Mouse (Mus musculus): ENCODE measurements around the gene Acadm. TPM values are rescaled to one million over a fixed set of nuclear protein-coding genes. Genes with fewer than 3 reads are reported as not detected.
A peak's percentile ranks its signal among the peaks of the same experiment; 100 is the strongest.

Acadm gene
- 10 to 100 TPM; 42.0 to 60.0 (median 46.9) TPM for total RNA-seq (2022)

DNA sequence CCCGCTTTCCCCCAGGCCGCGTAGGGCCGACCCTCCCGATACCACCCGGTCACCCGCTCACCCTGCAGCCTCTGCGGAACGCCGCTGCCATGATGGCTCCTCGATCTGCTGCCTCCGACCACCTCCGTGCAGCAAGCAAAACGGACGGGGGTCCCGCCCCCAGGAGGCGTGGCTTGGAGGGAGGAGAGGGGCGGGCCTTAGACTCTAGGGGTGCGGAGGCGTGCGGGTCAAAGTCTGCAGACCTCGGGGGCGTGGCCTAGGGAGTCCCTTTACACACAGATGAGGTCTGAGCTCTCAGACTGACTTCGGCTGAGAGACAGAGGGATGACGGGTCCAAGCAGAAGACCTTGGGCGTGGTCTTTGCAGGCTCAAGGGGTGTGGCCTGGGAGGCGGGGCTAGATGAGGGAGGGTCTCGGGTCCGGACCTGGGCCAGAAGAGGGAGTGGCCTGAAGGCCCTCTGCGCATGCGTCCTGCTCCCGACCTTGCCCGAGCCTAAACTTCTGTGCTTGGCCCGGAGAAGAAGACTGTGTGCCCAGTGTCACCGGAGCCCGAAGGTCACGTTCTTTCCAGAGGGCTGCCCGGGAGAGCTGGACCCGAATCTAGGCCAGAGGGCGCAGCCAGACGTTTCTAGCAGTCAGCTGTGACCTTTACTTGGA, at the start of gene Acadm:
TSS of gene Acadm (minus strand) at position 298 of the 656 bp plus-strand sequence.
- DNase-seq (ENCODE audit: low spot score in 2 of 2) = peak; percentile 93 to 94

DNA sequence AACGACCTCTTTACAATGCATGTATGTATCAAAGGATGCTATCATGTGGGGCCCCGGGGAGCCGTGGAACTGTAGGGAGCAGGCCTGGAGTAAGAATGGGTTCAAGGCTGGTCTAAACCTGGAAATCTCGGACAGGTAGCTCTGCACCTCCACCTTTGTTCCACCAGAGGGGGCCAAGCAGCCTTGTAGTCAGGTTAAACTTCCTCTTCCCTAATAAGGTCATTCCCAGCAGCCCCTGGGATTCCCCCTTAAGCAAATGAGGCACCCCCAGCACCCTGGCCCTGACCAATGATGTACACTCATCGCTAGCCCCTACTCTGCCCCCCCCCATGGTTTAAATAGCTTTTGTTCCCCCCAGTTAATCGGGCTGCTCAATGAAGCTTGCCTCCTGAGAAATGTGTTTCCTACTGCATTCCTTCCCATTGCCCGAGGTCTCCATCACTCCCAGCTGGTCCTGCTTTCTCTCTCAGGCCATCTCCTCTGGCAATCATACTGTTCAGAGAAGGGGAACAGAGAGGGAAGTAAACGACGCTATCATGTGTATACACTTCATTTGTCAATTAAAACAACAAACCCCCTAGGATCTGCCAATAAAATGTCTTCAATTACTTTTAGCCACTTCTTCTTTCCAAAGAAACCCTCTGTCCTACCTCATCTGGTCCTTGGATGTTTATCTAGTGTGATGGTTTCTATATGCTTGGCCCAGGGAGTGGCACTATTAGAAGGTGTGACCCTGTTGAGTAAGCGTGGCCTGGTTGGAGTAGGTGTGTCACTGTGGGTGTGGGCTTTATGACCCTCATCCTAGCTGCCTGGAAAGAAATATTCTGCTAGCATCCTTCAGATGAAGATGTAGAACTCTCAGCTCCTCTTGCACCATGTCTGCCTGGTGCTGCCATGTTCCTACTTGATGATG, 40.3 kb upstream of the Acadm start:
- no peak for DNase-seq (ENCODE audit: low spot score in 2 of 2)

DNA sequence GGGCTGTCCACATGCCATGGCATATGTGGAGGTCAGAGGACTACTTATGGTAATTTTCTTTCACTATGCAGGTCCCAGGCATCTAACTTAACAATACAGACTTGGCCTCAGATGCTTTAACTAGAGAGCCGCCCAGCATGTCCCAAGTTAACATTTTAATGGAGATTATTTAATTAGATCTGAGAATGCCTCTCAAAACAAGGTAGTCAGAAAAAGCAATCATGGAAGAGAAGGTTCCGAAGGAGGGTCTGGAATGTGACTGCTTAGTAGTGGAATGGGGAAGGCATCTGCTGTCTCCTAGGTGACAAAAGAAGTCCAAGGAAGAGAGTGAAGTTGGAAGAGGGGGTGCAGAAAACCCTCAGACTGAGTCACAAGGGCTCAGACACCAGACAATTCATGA, 36.2 kb upstream of the Acadm start:
- no peak for DNase-seq (ENCODE audit: low spot score in 2 of 2)

DNA sequence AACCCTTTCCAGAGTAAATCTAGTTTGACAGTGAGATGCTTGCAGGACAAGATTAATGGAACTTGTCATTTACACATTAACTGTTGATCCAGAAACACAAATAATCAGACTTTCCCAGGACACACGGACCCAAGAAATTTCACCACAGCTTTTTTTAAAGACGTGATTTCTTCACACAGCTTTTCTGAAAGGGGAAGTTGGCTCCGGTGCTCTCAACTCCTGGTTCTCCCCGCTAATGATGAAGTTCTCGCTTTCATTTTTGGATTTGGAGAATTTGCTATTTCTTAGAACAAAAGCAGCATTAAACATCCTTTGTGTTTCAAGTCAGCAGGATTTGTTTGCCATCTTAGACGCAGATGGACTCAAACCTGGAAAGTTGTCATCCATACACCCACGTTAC, 31.4 kb upstream of the Acadm start:
- no peak for DNase-seq (ENCODE audit: low spot score in 2 of 2)

- peak; percentile 29 to 42 for DNase-seq (ENCODE audit: low spot score in 2 of 2)
Measured at GRCm38 (mm10) chr3:153975060-153975459, 30.6 kb upstream of the Acadm start.

- no peak for DNase-seq (ENCODE audit: low spot score in 2 of 2)
Measured at GRCm38 (mm10) chr3:153973949-153974760, 29.7 kb upstream of the Acadm start.

DNA sequence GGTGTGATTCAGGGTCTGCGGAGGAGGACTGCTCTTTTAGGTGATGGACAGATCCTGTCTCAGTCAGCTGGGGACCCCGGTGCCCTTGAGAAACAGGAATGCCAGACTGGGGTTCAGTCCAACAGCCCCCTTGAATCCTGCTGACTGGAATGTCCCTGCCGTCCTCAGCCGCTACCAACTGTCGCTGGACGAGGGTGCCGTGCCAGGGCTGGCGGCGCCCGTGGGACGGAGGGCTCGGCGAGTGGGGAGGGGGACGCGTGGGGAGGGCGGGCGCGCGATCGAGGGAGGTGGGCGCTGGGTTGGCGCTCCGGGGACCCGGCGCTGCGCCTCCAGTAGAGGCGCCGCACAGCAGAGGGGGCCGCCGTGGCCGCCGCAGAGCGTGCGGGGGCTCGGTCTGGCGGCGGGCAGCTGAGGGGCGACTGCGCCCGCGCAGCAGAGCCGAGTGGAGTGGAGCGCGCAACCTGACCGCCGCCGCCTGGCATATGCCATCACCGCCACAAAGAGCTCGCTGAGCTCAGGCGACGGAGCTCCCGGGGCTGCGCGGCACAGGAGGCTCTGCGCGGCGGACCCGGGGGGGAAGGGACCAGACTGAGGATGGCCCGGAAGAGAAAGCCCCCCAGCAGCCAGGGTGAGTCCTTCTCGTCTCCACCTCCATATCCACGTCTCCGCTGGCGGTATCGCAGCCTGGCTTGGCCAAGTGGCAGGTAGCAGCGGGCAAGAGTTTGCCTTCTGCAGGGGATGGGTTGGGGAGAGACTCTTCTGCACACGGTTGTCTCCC, 28.9 kb upstream of the Acadm start, which contains the start of gene Slc44a5:
TSS of gene Slc44a5 (plus strand) at position 266 of the 778 bp plus-strand sequence.
- peak in 1 of 2 experiments; percentile 55 for DNase-seq (ENCODE audit: low spot score in 2 of 2)

- no peak for DNase-seq (ENCODE audit: low spot score in 2 of 2)
Measured at GRCm38 (mm10) chr3:153969451-153969850, 25.0 kb upstream of the Acadm start.

DNA sequence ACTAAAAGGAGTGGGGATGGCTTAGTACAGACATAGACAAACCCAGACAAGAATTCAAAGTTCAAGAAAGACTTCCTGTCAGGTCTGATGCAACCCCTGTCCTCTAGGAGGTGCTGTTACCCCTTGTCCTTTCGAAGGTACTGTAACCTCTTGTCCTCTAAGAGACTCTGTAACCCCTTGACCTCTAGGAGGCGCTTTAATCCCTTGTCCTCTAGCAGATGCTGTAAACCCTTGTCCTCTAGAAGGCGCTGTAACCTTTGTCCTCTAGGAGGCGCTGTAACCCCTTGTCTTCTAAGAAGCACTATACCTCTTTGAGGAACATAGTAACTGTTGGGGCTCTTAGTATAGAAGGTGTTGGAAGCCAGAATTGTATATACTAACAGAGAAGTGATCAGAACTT, 24.1 kb upstream of the Acadm start:
- DNase-seq (ENCODE audit: low spot score in 2 of 2) = peak; percentile 30 to 66

- no peak for DNase-seq (ENCODE audit: low spot score in 2 of 2)
Measured at GRCm38 (mm10) chr3:153967447-153967846, 23.0 kb upstream of the Acadm start.

DNA sequence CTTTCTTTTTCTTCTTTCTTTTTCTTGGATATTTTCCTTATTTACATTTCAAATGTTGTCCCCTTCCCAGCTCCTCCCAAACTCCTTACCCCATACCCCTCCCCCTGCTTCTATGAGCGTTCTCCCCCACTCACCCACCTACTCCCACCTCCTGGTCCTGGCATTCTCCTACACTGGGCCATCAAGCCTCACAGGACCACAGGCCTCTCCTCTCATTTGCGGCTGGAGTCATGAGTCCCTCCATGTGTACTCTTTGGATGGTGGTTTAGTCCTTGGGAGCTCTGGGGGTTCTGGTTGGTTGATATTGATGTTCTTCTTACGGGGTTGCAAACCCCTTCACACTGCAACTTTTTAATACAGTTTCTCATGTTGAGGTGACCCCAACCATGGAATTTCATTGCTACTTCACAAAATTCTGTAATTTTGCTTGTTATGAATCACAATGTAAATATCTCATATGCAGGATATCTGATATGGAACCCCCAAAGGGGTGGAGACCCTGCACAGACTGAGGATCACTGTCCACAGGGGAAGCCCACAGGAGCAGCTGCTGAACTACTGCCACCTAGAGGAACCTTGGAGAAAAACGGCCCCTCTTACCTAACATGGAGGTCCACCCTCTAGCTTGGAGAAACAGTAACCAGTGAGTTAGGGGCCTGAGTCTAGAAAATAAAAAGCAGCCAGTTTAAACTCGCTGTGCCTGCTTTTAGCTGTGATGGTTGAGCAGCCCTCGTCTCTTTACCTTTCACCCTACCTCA, 17.4 kb upstream of the Acadm start:
- DNase-seq (ENCODE audit: low spot score in 2 of 2) = no peak

DNA sequence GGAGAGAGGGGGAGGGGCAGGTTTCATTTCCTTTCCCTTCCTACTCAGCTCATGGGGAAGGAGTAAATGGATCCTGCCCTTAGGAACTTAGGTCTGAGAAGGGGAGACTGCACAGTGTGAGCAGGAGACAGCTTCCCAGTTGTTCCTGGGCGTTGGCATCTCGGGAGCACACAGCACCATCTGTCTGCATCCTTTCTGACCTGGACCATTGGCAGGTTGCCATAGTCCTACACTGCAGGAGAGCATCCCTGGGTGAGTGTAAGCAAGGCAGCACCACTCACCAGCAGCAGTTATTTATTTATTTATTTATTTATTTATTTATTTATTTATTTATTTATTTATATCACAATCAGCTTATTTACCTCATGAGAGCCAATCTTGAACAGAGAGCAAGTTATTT, 16.5 kb upstream of the Acadm start:
- DNase-seq (ENCODE audit: low spot score in 2 of 2) = no peak

DNA sequence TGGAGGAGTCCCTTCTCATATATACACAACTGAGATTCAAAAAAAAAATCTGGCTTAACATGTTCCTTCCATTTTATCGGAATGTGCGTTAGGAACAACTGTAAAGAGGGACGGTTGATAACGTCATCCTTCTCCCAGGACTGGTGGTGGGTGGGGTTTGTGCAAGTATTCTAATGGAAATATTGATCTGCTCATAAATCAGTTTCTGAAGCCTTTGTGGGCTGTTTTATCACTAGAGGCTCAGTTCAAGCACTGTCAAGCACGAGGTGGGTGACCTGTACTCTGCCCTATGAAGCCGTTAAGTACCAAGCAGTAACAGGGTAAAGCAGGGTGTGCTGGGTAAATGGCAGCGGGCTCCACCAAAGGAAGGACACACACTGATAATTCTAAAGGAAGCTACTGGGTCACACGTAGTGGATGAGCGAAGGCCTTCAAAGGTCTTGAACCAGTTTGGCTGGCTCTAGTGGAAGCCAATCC, 15.3 kb upstream of the Acadm start:
- no peak for DNase-seq (ENCODE audit: low spot score in 2 of 2)

DNA sequence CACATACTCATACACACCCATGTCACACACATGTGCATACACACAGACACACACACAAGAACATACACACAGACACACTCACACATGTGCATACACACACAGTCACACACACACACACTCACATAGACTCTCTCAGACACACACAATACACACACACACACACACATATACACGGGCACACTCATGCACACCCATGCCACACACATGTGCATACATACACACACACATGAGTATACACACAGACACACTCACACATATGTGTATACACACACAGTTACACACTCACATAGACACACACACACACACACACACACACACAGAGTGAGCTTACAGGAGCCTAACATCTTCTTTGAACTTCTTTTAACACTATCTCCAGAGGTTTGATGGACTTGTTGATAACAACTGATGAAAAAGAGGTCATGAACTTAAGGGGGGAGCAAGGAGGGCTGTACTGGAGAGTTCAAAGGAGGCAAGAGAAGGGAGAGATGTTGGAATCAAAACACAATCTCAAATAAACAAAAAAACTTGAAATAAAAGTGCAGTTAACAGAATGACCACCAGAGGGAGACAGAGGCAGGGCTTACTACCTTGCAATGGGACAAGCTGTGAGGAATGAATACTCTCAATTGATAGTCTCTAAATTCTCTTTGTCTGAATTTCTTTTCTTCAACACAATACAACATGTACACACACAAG, 14.8 kb upstream of the Acadm start:
- no peak for DNase-seq (ENCODE audit: low spot score in 2 of 2)

DNA sequence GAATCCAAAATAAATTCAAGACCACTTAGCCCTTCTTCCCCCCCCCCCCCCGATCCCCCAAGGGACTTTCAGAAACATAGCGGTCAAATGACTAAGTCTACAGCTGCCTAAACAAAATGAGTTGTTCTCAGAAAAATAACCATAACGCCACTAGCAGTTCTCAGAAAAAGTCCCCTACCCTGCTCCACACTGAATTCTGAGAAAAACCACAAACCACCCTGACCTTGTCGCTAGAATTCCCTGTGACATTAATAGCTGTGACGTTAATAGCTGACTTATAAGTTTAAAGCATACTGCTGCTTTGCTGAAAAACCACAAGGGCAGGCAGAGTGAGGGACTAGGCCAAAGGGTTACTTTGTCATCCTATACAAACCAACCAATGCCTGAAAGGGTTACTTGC, 13.5 kb upstream of the Acadm start:
- no peak for DNase-seq (ENCODE audit: low spot score in 2 of 2)

DNA sequence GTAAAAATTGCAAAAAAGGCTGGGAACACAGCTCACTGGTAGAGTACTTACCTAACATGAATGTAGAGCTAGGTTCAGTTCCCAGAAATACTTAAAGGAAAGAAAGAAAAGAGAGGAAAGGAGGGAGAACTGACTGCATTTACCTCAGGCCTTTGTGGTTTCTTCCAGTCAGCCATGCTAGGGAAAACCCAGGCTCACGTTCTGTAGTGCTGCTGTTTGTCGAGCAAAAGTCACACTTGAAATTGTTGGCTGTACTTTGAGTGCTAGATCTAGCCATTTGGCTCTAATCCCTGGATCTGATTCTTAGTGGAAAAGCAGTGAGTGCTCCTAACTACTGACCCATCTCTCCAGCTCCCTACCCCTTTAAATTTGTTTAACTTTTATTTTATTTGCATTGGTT, 3.7 kb upstream of the Acadm start:
- no peak for DNase-seq (ENCODE audit: low spot score in 2 of 2)

DNA sequence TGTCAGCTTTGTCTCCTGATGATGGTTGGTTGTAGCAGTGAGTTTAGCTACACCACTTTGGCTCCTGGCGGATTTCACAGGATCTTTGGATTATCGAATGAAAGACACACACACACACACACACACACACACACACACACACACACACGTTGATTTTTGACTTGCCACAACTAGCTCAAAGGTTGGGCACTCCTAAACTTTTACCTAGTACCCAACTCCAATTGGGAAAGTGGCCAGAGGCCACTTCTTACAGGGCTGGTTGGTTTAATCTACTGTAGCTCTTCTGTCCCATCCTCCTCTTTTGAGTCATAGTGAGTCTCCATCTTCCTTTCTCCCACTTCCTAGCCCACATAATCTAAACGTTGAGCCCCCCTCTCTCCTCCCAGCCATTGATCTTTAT, 2.8 kb upstream of the Acadm start:
- DNase-seq (ENCODE audit: low spot score in 2 of 2) = no peak

DNA sequence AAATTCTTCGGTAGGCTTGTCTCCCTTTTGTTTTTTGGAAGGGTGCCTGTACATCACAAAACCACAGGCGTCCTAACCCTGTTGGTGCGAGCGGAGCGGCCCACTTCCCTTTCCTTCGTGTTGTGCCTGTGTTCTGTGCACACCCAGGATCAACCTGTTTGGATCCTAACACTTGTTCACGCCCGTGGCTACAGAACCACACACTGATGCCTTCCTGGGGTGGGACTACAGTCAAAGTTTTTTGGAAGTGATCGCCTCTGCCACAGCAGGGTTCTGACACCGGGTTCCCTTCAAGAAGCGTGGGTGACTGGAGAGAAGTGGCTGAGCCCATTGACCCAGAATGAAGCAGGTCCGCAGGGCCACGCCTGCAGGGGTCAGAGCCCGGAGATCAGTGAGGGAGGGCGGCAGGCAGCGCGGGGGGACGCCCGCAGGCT, 514 bp downstream of the Acadm start:
- no peak for DNase-seq (ENCODE audit: low spot score in 2 of 2)

DNA sequence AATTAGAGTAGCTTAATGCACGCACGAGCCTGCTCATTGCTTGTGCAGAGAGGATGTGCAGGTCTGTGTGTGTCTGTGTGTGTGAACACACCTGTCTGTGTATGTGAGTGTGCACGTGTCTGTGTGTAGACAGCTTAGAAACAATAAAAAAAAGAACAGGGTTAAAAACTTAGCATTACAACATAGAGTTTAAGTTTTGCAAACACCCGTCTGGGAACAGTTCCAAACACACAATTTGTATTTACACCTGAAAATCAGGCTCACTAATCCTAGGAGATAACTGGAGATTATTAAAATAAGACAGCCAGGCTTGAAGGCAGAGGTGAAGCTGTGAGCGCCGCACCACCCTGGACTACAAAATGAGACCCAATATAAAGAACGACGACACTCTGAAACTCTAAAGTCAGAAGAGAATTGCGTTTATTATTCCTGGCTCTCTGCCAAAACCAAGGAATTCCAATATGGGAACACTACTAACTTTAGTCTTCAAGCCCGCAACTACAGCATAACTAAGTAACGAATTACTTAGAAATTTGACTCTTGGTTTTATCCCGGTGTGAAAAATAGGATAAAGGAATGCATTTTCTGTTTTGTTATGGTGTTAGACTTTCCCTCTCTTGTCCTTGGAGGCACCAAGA, 1.3 kb downstream of the Acadm start:
- DNase-seq (ENCODE audit: low spot score in 2 of 2) = no peak

Measured in layer of hippocampus, adult 8-10 months (tissue).